Mouse (Mus musculus) ES-E14 (cell line): ENCODE results near the gene Plrg1. TPM values are rescaled to one million over a fixed set of nuclear protein-coding genes. Genes with fewer than 3 reads are reported as not detected.

Source experiments
- DNase-seq: peaks from one replicate; pipeline ENCODE4 v3.0.0-alpha.2; 2013; ENCODE audit warnings: low read depth, low spot score
- H3K27ac ChIP-seq: 2 replicates; pipeline ENCODE4 v1.5.1; 2012; ENCODE audit warnings: low read depth, mild to moderate bottlenecking, low read length, moderate library complexity, mixed read lengths; ENCODE audit not compliant: poor library complexity, insufficient read depth, severe bottlenecking
- H3K36me3 ChIP-seq: 2 replicates; pipeline ENCODE4 v1.6.1; 2012; ENCODE audit warnings: mild to moderate bottlenecking, low read length, moderate library complexity, mixed read lengths; ENCODE audit not compliant: control insufficient read depth, poor library complexity, insufficient read depth, severe bottlenecking
- H3K4me1 ChIP-seq, 2 experiments: fragments of 150-350 bp in 1 of 2; sonication (generic) in 1 of 2; 2 replicates each; pipeline ENCODE4 v1.6.1; 2012; ENCODE audit warnings: low read length in 2 of 2, mild to moderate bottlenecking in 1 of 2, mixed read lengths in 1 of 2; ENCODE audit not compliant: control insufficient read depth in 2 of 2, insufficient read depth in 2 of 2, poor library complexity in 1 of 2
- H3K4me3 ChIP-seq, 2 experiments: fragments of 150-350 bp in 1 of 2; sonication (generic) in 1 of 2; 2 replicates each; pipeline ENCODE4 v1.5.1; 2012; ENCODE audit warnings: low read length in 2 of 2, low read depth in 1 of 2, mild to moderate bottlenecking in 1 of 2, mixed read lengths in 1 of 2; ENCODE audit not compliant: insufficient read depth in 1 of 2, poor library complexity in 1 of 2, severe bottlenecking in 1 of 2
- H3K9ac ChIP-seq: 2 replicates; pipeline ENCODE4 v1.6.1; 2012; ENCODE audit warnings: low read depth, mild to moderate bottlenecking, low read length, mixed read lengths; ENCODE audit not compliant: poor library complexity, insufficient read depth, severe bottlenecking
- H3K9me3 ChIP-seq: fragments of 150-350 bp; sonication (generic); 2 replicates; pipeline ENCODE4 v1.6.1; 2012; ENCODE audit warnings: low read depth, mild to moderate bottlenecking, low read length; ENCODE audit not compliant: control insufficient read depth, insufficient read depth
- CHD2 ChIP-seq: IDR thresholded peaks from 2 replicates; pipeline ENCODE4 v1.6.1; 2014; ENCODE audit warnings: mild to moderate bottlenecking, low read depth, low read length, inconsistent platforms
- HCFC1 ChIP-seq: IDR thresholded peaks from 2 replicates; pipeline ENCODE4 v1.6.1; 2012; ENCODE audit warnings: low read length, inconsistent platforms, borderline replicate concordance; ENCODE audit not compliant: insufficient read depth
- MAFK ChIP-seq: IDR thresholded peaks from 2 replicates; pipeline ENCODE4 v1.6.1; 2014; ENCODE audit warnings: mild to moderate bottlenecking, low read depth, low read length, inconsistent platforms; ENCODE audit not compliant: insufficient read depth
- ZC3H11A ChIP-seq: IDR thresholded peaks from 2 replicates; pipeline ENCODE4 v1.6.1; 2012; ENCODE audit warnings: low read depth, mild to moderate bottlenecking, inconsistent platforms, low read length, borderline replicate concordance
- ZNF384 ChIP-seq: IDR thresholded peaks from 2 replicates; pipeline ENCODE4 v1.6.1; 2012; ENCODE audit warnings: low read depth, low read length, inconsistent platforms
- in situ Hi-C, 2 experiments: fragments of 600-800 bp; cut with MboI; formaldehyde crosslinking; loops; one replicate each; pipeline ENCODE4 v1.15.1; 2025; ENCODE audit warnings: low sequenced_read_pairs in 2 of 2, inconsistent platforms in 1 of 2; ENCODE audit not compliant: unreplicated experiment in 2 of 2
- total RNA-seq: library from RNA; depleted of rRNA; stranded (reverse); fragments of 300-350 nt; gene quantifications from 2 replicates; pipeline ENCODE4 v1.2.3, GENCODE M21; 2012

Plrg1 gene
- total RNA-seq, 1 experiment, result 81.7 TPM

GRCm38 (mm10) chr3:83021176-83021575 is 34.1 kb upstream of the Plrg1 start:
- Histone ChIP-seq H3K4me3 (no peak overlapping the region), H3K9me3 (no peaks in the 10 kb centered on the region), H3K4me1 (no peaks in the 10 kb centered on the region), H3K36me3 (no peaks in the 10 kb centered on the region), H3K27ac (no peak overlapping the region), H3K9ac (no peak overlapping the region)
- no peak for TF ChIP-seq MAFK
- no peak for TF ChIP-seq HCFC1
- no peak for TF ChIP-seq ZC3H11A
- TF ChIP-seq ZNF384, result no peak
- TF ChIP-seq CHD2, result no peak
- in situ Hi-C loops, result no loop called here
- no peak for DNase-seq

GRCm38 (mm10) chr3:83025036-83025435 is 30.3 kb upstream of the Plrg1 start:
- no peaks in the 10 kb centered on the region for H3K36me3 ChIP-seq
- H3K9ac ChIP-seq, result no peak overlapping the region
- no peak overlapping the region for H3K27ac ChIP-seq
- no peak overlapping the region for H3K4me3 ChIP-seq
- in situ Hi-C loops, result no loop called here
- no peak for DNase-seq
- H3K4me1 ChIP-seq, result no peaks in the 10 kb centered on the region
- H3K9me3 ChIP-seq, result no peaks in the 10 kb centered on the region
- no peak for TF ChIP-seq ZC3H11A
- no peak for TF ChIP-seq MAFK
- TF ChIP-seq ZNF384, result no peak
- TF ChIP-seq HCFC1, result no peak
- TF ChIP-seq CHD2, result no peak

DNA sequence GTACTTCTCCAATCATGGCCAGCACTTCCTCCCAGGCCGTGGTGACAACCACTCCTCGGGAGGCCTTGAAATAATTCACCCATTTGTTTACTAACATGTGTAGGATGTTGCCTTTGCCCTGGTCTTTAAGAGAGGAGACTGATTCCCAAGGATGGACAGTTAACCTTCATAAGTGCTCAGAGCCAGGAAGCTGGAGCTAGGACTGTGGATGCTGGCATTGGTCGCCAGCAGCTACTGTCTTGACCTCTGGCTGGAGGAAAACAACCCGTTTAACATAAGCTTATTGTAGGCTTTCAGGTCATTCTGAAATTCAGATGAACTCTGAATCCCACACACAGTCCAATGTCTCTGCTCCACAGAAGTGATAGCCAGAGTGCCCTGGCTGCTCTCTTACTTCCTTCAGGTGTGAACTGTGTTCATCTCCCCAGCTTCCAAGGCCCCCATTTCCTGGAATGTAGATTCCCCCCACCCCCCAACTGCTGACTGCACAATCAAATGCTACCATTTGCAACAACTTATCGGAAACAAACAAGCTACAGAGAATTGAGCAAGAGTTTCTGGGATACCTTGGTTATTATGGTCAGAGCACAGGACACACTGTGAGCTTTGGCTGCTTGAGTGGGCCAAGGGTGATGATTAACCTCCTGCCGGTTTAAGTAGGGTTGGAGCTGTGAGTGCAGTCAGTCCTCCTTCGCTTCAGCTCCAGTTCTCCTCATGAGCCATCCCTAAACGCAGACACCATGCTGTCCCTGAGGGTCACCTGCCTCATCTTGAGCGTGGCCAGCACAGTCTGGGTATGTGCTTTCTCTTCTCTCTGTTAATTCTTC is 29.6 kb upstream of the Plrg1 start, which contains the start of gene Fga:
Gene Fga, plus strand, starts transcription at position 602 of the 827 bp plus-strand sequence.
- Histone ChIP-seq H3K4me3 (no peak within 1 kb of the TSS), H3K9ac (no peak within 1 kb of the TSS), H3K36me3 (no peaks in the 10 kb centered on the region), H3K4me1 (no peaks in the 10 kb centered on the region), H3K9me3 (no peaks in the 10 kb centered on the region), H3K27ac (no peak within 1 kb of the TSS)
- DNase-seq, result no peak
- TF ChIP-seq MAFK (no peak), CHD2 (no peak), ZC3H11A (no peak), HCFC1 (no peak), ZNF384 (no peak)
- in situ Hi-C loops, result no loop called here

DNA sequence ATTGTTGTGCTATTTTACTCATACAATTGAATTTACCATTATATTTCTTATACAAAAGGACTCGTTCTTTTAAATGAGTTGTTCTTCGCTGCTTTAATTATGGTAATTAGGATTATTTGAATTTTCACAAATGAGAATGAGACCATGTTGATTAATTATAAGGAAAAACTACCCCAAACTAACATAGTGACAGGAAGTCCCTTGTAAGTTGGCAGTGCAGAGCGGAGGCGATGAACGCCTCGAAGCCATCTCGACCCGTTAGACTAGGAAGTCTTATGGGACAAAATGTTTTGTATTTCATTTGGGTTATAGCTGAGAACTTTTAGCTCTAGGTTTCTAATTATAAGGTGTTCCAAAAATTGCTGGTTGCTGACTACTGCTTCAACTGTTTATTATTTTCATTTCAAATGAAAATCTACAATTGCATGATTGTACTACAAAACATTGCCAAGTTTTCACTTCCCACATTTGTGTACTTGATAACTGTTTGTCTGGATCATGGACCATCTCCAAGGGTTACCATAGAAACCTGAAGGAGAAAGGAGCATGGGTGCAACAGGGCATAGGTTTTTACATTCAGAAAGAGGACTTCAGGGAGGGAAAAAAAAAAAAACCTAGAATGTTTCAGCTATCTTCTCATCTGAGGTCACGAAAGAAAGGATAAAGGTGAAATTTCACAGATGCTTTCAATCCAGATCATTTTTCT is 27.6 kb upstream of the Plrg1 start:
- no peaks in the 10 kb centered on the region for H3K9me3 ChIP-seq
- in situ Hi-C loops, result no loop called here
- H3K27ac ChIP-seq, result no peak overlapping the region
- no peaks in the 10 kb centered on the region for H3K36me3 ChIP-seq
- no peak for DNase-seq
- TF ChIP-seq ZC3H11A (no peak), HCFC1 (no peak), ZNF384 (no peak), CHD2 (no peak), MAFK (no peak)
- no peak overlapping the region for H3K4me3 ChIP-seq
- no peaks in the 10 kb centered on the region for H3K4me1 ChIP-seq
- no peak overlapping the region for H3K9ac ChIP-seq
